Mouse (Mus musculus): ENCODE data around the gene Itga10.

- TF ChIP-seq POLR2A (IDR thresholded peaks at IDR 0.05; ENCODE audit: low read depth, low read length) (no peak), CTCF (conservative IDR thresholded peaks at IDR 0.05; ENCODE audit: insufficient read depth, insufficient read length, low read depth, low read length) (no peak)
Measured at GRCm38 (mm10) chr3:96706984-96707383, 61.6 kb downstream of the Itga10 start.
